Mouse (Mus musculus) thymus, adult 2 months (tissue): ENCODE data around the gene Sdhaf3.

ENCODE experiments used
- CTCF ChIP-seq: fragments of 200-500 bp; IDR thresholded peaks from 2 replicates; pipeline ENCODE4 v1.5.1; 2012; ENCODE audit warnings: mild to moderate bottlenecking, control low read depth, low read length, moderate library complexity, borderline replicate concordance; ENCODE audit not compliant: control insufficient read depth, poor library complexity, insufficient read depth; ENCODE audit errors: extremely low read depth
- POLR2A ChIP-seq: fragments of 200-500 bp; IDR thresholded peaks from 2 replicates; pipeline ENCODE4 v1.6.1; 2012; ENCODE audit warnings: mild to moderate bottlenecking, low read length, control low read depth, moderate library complexity; ENCODE audit not compliant: control insufficient read depth, poor library complexity, insufficient read depth; ENCODE audit errors: extremely low read depth

DNA sequence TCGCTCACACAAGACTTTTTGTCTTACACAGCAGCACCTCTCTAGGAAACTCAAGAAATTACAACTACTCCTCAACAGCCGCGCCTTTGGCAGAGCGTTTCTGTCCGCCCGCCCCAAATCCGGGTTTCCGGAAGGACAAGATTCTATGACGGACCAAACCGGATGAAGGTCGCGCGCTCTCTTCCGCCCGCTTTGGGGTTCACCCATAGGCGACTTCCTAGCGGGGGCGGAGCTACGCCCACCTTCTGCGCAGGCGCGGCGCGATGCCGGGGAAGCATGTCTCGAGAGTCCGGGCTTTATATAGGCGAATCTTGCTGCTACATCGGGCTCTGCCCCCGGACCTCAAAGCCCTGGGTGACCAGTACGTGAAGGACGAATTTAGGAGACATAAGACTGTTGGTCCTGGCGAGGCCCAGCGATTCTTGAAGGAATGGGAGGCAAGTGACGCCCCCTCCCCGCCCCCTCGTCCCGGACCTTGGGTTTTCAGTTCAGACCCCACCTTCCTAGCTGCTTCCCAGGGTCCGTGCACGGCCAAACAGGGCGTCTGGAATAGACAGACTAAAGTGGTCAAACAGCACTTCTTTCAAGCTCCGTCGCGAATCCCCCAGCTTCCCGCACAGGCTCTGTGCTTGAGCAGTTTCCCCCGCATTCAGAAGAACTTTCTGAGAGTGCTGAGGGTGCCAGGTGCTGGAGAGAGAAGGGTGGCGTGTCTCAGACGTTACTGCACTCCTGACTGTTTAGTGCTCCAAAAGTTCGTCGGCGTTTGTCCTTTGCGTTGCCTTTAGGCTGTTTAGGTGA, at the start of gene Sdhaf3:
- 0 out of 2 replicates have a peak, but pooled peaks have one; percentile 31 for TF ChIP-seq CTCF
- peak; percentile 75 for TF ChIP-seq POLR2A
